Mouse (Mus musculus) olfactory bulb, adult 2 months (tissue): ENCODE measurements around the gene Mon2. TPM values are rescaled to one million over a fixed set of nuclear protein-coding genes. Genes with fewer than 3 reads are reported as not detected.

Source experiments
- H3K27ac ChIP-seq: fragments of 200-500 bp; 2 replicates; pipeline ENCODE4 v1.5.1; 2012; ENCODE audit warnings: low read depth, low read length; ENCODE audit not compliant: insufficient read depth
- H3K4me1 ChIP-seq: fragments of 200-500 bp; 2 replicates; pipeline ENCODE4 v1.6.1; 2012; ENCODE audit warnings: low read length; ENCODE audit not compliant: control insufficient read depth, insufficient read depth
- H3K4me3 ChIP-seq: fragments of 200-500 bp; 2 replicates; pipeline ENCODE4 v1.5.1; 2012; ENCODE audit warnings: mild to moderate bottlenecking, low read depth, low read length, moderate library complexity; ENCODE audit not compliant: insufficient read depth
- CTCF ChIP-seq: fragments of 200-500 bp; IDR thresholded peaks from 2 replicates; pipeline ENCODE4 v1.5.1; 2012; ENCODE audit warnings: low read depth, mild to moderate bottlenecking, low read length, moderate library complexity; ENCODE audit not compliant: insufficient read depth
- POLR2A ChIP-seq: fragments of 200-500 bp; IDR thresholded peaks from 2 replicates; pipeline ENCODE4 v1.6.1; 2012; ENCODE audit warnings: mild to moderate bottlenecking, low read depth, low read length, moderate library complexity; ENCODE audit not compliant: insufficient read depth
- WGBS: fragments of 180-500 bp; shearing (Covaris S2); methylation state at CpG from one replicate; pipeline ENCODE4 v1.1.7; 2018; 5-methylcytosine and 5-hydroxymethylcytosine counted together
- polyA plus RNA-seq: library from polyadenylated mRNA; stranded (reverse); fragments of >200 nt; gene quantifications from 2 replicates; pipeline ENCODE4 v1.2.4, GENCODE M21; 2012; ENCODE audit warnings: low replicate concordance; ENCODE audit not compliant: missing spikeins, insufficient read depth, insufficient read length

The Mon2 gene
- polyA plus RNA-seq, 1 experiment: not detected

DNA sequence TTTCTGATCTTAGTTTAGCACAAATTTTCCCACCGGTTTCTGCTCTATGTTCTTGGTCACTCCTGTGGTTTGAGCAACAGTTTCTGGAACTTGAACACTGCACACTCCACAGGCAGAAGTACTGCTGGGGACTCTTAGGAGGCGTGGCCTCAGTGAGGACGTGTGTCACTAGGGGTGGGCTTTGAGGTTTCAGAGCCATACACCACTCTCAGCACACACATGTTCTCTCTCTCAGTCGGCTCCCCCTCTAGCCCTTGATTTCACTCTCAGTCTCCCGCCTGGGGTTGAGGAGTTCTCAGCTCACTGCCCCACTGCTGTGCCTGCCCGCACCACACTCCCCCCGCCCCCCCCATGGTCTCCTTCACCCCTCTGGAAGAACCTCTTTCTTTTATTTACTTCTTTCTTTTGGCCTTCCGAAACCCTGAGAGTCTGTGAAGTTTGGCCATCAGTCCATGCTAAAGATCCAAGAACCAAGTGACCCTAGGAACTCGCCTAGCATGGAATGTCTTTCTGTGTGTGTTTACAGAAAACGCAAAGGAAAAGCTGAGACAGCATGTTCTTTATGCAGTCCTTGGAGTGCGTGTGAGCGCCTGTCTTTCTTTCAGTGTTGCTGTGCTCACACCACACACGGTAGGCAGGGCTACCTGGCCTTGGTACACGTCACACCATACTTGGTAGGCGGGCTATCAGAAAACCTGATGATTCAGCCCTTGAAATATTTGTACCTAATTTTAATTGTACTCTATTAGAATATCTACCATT is 71.6 kb downstream of the Mon2 start:
- no peak overlapping the region for H3K27ac ChIP-seq
- WGBS: 80% methylated on average over 15 of the region's 15 CpGs
- H3K4me1 ChIP-seq: no peaks in the 10 kb centered on the region
- no peak overlapping the region for H3K4me3 ChIP-seq
- TF ChIP-seq POLR2A (no peak), CTCF (no peak)

DNA sequence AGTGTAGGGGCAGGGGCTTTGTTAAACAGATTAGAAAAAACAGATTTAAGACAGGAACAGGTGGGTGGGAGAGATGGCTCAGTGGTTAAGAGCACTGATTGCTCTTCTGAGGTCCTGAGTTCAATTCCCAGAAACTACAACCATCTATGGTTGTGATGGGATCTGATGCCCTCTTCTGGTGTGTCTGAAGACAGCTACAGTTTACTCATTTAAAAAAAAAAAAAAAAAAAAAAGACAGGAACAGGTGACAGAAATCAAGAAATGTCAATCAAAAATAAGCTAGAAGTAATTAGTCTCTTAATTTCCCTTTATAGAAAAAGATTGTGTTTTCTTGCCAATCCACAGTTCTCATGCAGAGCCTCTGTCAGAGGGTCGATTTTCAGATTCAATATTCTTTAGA is 74.3 kb downstream of the Mon2 start:
- H3K4me1 ChIP-seq: no peaks in the 10 kb centered on the region
- TF ChIP-seq CTCF: no peak
- H3K27ac ChIP-seq: no peak overlapping the region
- no peak overlapping the region for H3K4me3 ChIP-seq
- WGBS: 84% methylated on average over 1 of the region's 1 CpGs

DNA sequence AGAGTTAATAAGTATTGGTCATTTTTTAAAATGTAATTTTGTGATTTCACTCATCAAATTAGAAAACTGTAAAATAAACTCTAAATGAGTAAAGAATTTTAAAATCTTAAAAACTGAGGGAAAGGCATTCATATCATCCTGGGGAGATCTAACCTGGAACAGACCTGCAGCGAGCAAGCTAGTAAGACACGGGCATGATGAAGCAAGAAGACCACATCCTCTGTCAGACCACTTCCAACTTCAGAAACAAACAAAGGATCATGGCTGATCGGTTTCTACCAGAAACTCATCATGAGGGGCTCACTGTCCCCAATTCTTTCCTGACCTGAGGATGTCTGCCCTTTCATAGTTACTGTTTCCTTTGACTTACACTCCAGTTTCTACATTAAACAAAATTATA is 74.9 kb downstream of the Mon2 start:
- TF ChIP-seq CTCF (no peak), POLR2A (no peak)
- Histone ChIP-seq H3K27ac (no peak overlapping the region), H3K4me1 (no peaks in the 10 kb centered on the region), H3K4me3 (no peak overlapping the region)
- 91% methylated on average over 3 of the region's 3 CpGs for WGBS

DNA sequence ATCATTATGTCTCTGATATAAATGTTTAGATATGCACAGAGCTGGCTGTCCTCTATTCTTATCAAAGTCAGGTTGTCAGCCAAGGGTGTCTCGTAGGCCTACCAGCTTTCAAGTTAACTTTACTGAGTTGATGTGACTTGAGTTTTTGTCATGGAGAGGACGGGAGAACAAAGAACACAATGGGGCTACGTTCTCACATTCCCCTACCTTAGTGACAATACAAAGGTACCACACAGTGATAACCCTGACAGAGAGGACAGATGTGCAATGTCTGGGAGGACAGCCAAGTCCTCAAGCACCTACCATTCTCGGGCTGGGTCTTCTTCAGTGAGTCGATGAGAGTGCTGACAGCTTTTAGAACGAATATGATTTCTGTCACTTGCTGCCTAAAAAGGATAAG is 76.9 kb downstream of the Mon2 start:
- Histone ChIP-seq H3K27ac (no peak overlapping the region), H3K4me1 (peaks cover 5% of the 10 kb centered on the region), H3K4me3 (no peak overlapping the region)
- WGBS: 82% methylated on average over 6 of the region's 6 CpGs
- TF ChIP-seq CTCF (no peak), POLR2A (no peak)

DNA sequence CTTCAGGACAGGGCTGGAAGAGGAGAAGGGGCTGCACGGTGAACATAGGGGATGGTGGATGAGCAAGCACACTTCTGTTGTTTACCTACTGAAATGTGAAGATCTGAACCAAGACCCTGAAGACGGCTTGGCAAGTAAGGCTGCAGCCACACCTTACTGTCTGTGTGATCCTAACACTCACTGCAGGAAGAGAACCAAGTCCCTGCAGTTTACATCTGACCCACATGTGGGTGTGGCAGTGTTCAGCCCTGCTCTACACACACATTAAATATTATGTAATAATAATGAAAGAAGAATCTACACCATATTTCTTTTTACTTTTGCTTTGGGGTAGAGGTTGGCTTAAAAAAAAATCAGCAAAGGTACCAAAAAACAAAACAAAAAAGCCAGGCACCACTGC is 78.5 kb downstream of the Mon2 start:
- peaks cover 8% of the 10 kb centered on the region for H3K4me1 ChIP-seq
- WGBS: 90% methylated on average over 2 of the region's 2 CpGs
- TF ChIP-seq CTCF: no peak
- TF ChIP-seq POLR2A: no peak
- no peak overlapping the region for H3K4me3 ChIP-seq
- no peak overlapping the region for H3K27ac ChIP-seq

DNA sequence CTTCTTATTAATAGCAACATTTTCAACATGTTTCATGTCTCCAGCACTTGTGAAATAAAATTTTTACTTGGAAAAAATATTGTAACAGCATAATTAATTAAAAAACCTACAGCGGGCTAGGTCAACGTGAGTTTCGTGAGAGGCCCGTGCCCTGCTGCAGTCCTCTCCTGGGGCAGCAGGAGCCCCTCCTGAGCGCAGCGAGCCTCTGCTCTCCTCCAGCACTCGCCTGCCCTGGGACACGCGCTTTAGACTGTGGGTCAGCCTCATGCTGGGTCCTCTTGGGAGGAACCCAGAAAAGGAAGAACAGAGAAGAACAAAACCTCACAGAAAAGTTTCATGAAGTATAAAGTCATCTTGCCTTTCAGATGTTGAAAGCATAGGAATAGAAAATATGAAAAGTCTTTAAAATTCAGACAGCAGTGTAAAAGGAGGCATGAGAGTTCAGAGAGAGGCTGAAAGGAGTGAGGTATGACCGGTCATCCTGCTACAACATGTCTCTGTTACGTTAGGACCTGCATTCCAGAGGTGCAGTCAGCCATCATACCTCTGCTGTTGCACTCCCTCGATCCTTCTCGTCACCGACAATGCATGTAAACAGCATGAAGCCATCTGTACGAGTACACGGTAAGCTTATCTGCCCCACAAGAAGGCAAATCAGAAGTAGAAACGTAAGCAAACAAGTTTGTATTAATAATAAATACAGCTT is 81.8 kb downstream of the Mon2 start:
- no peak overlapping the region for H3K4me3 ChIP-seq
- WGBS: 77% methylated on average over 17 of the region's 17 CpGs
- peaks cover 20% of the 10 kb centered on the region for H3K4me1 ChIP-seq
- H3K27ac ChIP-seq: no peak overlapping the region
- TF ChIP-seq CTCF: no peak
- TF ChIP-seq POLR2A: no peak

DNA sequence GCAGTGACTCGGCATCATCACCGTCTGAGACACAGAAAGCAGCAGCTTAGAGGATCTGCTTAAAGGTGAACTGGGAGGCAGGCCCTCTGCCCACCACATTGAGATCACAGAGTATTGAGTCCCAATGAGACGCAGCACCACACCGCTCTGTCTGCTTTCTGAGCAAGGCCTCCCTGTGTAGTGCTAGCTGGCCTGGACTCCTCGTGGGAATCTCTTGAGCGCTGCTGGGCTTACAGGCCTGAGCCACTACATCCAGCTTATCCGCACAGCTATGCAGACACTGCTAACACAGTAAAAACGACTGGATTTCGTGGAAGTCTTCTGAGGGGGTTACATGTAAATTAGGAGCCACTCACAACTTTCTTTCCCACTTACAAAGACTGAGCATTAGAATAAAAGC is 84.7 kb downstream of the Mon2 start:
- WGBS: 40% methylated on average over 9 of the region's 9 CpGs
- peak overlapping the region; percentile 81 for H3K27ac ChIP-seq
- peaks cover 22% of the 10 kb centered on the region for H3K4me1 ChIP-seq
- no peak overlapping the region for H3K4me3 ChIP-seq
- TF ChIP-seq CTCF (no peak), POLR2A (no peak)

DNA sequence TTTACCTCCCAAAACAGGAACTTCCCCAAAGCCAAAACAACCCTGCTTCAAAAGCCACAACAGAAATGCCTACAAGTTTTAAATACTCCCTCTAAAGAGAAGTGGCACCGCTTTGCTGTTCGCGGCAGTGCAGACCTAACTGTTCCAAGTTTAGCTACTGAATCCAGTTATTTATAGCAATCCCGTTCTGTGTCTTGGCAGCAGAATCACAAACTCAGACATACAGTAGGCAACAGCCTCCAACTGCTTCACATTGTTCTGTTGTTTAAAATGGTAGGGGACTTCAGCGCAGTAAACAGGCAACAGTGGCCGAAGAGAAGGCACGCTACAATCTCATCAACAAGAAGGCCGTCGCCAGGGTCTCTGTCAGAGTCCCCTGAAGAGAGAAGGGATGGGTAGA is 85.3 kb downstream of the Mon2 start:
- WGBS: 15% methylated on average over 9 of the region's 9 CpGs
- TF ChIP-seq POLR2A (no peak), CTCF (no peak)
- Histone ChIP-seq H3K4me3 (no peak overlapping the region), H3K4me1 (peaks cover 22% of the 10 kb centered on the region), H3K27ac (peak overlapping the region; percentile 81)

DNA sequence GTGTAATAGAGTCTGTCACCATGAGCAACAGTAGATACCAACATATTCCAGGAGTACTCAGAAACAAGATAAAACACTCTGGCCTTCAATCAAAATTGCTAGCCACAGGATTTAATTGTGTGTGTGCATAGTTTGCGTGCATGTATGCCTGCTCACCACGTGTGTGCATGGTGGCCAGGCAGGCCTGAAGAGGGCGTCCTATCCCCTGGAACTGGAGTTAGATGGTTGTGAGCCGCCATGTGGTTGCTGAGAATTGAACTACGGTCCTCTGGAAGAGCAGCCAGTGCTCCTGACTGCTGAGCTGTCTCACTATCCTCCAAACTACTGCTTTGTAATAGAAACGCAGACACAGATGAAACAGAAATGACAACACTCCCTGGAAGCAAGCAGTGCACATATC is 85.7 kb downstream of the Mon2 start:
- Histone ChIP-seq H3K4me3 (no peak overlapping the region), H3K4me1 (peaks cover 21% of the 10 kb centered on the region), H3K27ac (peak overlapping the region; percentile 79)
- 62% methylated on average over 6 of the region's 6 CpGs for WGBS
- TF ChIP-seq POLR2A: no peak
- no peak for TF ChIP-seq CTCF
